Mouse (Mus musculus): ENCODE results near the gene Ints11. TPM values are rescaled to one million over a fixed set of nuclear protein-coding genes. Genes with fewer than 3 reads are reported as not detected.

The Ints11 gene
- polyA plus RNA-seq, 2 experiments = 57.4 to 63.7 TPM

GRCm38 (mm10) chr4:155908751-155909150 lies 39.4 kb downstream of the Ints11 start:
- DNase-seq (ENCODE audit: low spot score) (no peak), ATAC-seq (ENCODE audit: low FRiP score, low read depth) (no peak)
- Histone ChIP-seq H3K4me1 (ENCODE audit: control insufficient read depth, insufficient read depth, low read length) (no peaks in the 10 kb centered on the region), H3K27me3 (ENCODE audit: control insufficient read depth, insufficient read depth, low read length) (no peaks in the 10 kb centered on the region), H3K36me3 (ENCODE audit: control insufficient read depth, insufficient read depth, low read length) (peaks cover 7% of the 10 kb centered on the region; the same call in 1 of the 2 replicates), H3K9me3 (ENCODE audit: control insufficient read depth, low read length) (no peaks in the 10 kb centered on the region), H3K9ac (ENCODE audit: low read depth, low read length, severe bottlenecking) (no peak overlapping the region), H3K4me3 (replicated peaks; ENCODE audit: low read length) (no peak overlapping the region), H3K4me2 (replicated peaks; ENCODE audit: low read depth, low read length, severe bottlenecking) (no peak overlapping the region), H3K27ac (replicated peaks; ENCODE audit: low read depth, low read length) (no peak overlapping the region)
- no peak for TF ChIP-seq POLR2A (IDR thresholded peaks at IDR 0.05; ENCODE audit: borderline replicate concordance, extremely low read depth, insufficient read depth, insufficient read length)
- WGBS = 81% methylated on average over 4 of the region's 4 CpGs

DNA sequence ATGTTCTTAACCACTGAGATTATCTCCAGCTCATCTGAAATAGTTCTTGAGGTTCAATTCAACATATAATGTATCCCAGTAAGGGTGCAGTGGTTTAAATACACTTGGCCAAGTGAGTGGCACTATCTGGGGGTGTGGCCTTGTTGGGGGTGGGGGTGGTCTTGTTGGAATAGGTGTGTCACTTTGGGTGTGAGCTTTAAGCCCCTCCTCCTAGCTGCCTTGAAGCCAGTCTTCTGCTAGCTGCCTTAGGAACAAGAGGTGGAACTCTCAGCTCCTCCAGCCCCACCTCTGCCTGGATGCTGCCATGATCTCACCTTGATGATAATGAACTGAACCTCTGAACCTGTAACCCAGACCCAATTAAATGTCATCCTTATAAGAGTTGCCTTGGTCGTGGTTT lies 62.7 kb downstream of the Ints11 start:
- Histone ChIP-seq H3K27ac (replicated peaks; ENCODE audit: low read depth, low read length) (no peak overlapping the region), H3K4me1 (ENCODE audit: control insufficient read depth, insufficient read depth, low read length) (no peaks in the 10 kb centered on the region), H3K36me3 (ENCODE audit: control insufficient read depth, insufficient read depth, low read length) (no peaks in the 10 kb centered on the region), H3K9me3 (ENCODE audit: control insufficient read depth, low read length) (no peaks in the 10 kb centered on the region), H3K27me3 (ENCODE audit: control insufficient read depth, insufficient read depth, low read length) (no peaks in the 10 kb centered on the region), H3K4me3 (replicated peaks; ENCODE audit: low read length) (no peak overlapping the region), H3K9ac (ENCODE audit: low read depth, low read length, severe bottlenecking) (no peak overlapping the region), H3K4me2 (replicated peaks; ENCODE audit: low read depth, low read length, severe bottlenecking) (no peak overlapping the region)
- 61% methylated on average over 1 of the region's 1 CpGs for WGBS
- no peak for TF ChIP-seq POLR2A (IDR thresholded peaks at IDR 0.05; ENCODE audit: borderline replicate concordance, extremely low read depth, insufficient read depth, insufficient read length)
- ATAC-seq (ENCODE audit: low FRiP score, low read depth) (no peak), DNase-seq (ENCODE audit: low spot score) (no peak)

Small RNA genes lying within 50 kb of the gene (microRNA-seq; reads per million reads assigned to microRNA genes)
- gene Gm22991 = not detected

Other genes with a start within 250 kb of the Ints11 start
- gene Cdk11b, start 244.7 kb upstream of the Ints11 start, polyA plus RNA-seq (2012; rRNA removed) = 45.3 and 65.6 TPM in 2 replicates
- 53.9 and 60.1 TPM in 2 replicates for gene Cdk11b, start 244.7 kb upstream of the Ints11 start, polyA plus RNA-seq (2014; fragmentation: Nextera tagmentation; extraction: Ambion mirVana)
- not detected in 2 replicates for gene Gm10563, start 224.1 kb upstream of the Ints11 start, polyA plus RNA-seq (2012; rRNA removed)
- gene Gm10563, start 224.1 kb upstream of the Ints11 start, polyA plus RNA-seq (2014; fragmentation: Nextera tagmentation; extraction: Ambion mirVana) = not detected in 2 replicates
- 34.7 and 42.7 TPM in 2 replicates for gene Mmp23, start 216.2 kb upstream of the Ints11 start, polyA plus RNA-seq (2012; rRNA removed)
- 17.3 and 19.8 TPM in 2 replicates for gene Mmp23, start 216.2 kb upstream of the Ints11 start, polyA plus RNA-seq (2014; fragmentation: Nextera tagmentation; extraction: Ambion mirVana)
- gene Mib2, start 200.3 kb upstream of the Ints11 start, polyA plus RNA-seq (2012; rRNA removed) = 77.4 and 97.5 TPM in 2 replicates
- gene Mib2, start 200.3 kb upstream of the Ints11 start, polyA plus RNA-seq (2014; fragmentation: Nextera tagmentation; extraction: Ambion mirVana) = 29.5 and 32.1 TPM in 2 replicates
- 31.0 and 46.5 TPM in 2 replicates for gene Fndc10, start 175.2 kb upstream of the Ints11 start, polyA plus RNA-seq (2012; rRNA removed)
- gene Fndc10, start 175.2 kb upstream of the Ints11 start, polyA plus RNA-seq (2014; fragmentation: Nextera tagmentation; extraction: Ambion mirVana) = 8.1 and 9.4 TPM in 2 replicates
- 105 and 115 TPM in 2 replicates for gene Ssu72, start 164.7 kb upstream of the Ints11 start, polyA plus RNA-seq (2012; rRNA removed)
- 131 and 135 TPM in 2 replicates for gene Ssu72, start 164.7 kb upstream of the Ints11 start, polyA plus RNA-seq (2014; fragmentation: Nextera tagmentation; extraction: Ambion mirVana)
- gene Tmem240, start 134.7 kb upstream of the Ints11 start, polyA plus RNA-seq (2012; rRNA removed) = 3.7 and 4.0 TPM in 2 replicates
- 0.88 and 1.1 TPM in 2 replicates for gene Tmem240, start 134.7 kb upstream of the Ints11 start, polyA plus RNA-seq (2014; fragmentation: Nextera tagmentation; extraction: Ambion mirVana)
- 117 and 135 TPM in 2 replicates for gene Atad3a, start 108.5 kb upstream of the Ints11 start, polyA plus RNA-seq (2012; rRNA removed)
- gene Atad3a, start 108.5 kb upstream of the Ints11 start, polyA plus RNA-seq (2014; fragmentation: Nextera tagmentation; extraction: Ambion mirVana) = 84.8 and 85.2 TPM in 2 replicates
- 12.4 and 14.9 TPM in 2 replicates for gene Vwa1, start 94.8 kb upstream of the Ints11 start, polyA plus RNA-seq (2012; rRNA removed)
- 11.9 and 13.9 TPM in 2 replicates for gene Vwa1, start 94.8 kb upstream of the Ints11 start, polyA plus RNA-seq (2014; fragmentation: Nextera tagmentation; extraction: Ambion mirVana)
- gene Tmem88b, start 83.7 kb upstream of the Ints11 start, polyA plus RNA-seq (2012; rRNA removed) = 2.0 and 2.6 TPM in 2 replicates
- 0.48 and 0.67 TPM in 2 replicates for gene Tmem88b, start 83.7 kb upstream of the Ints11 start, polyA plus RNA-seq (2014; fragmentation: Nextera tagmentation; extraction: Ambion mirVana)
- 0.23 TPM in 1 of 2 replicates, not detected in the other for gene Ankrd65, start 79.1 kb upstream of the Ints11 start, polyA plus RNA-seq (2012; rRNA removed)
- gene Ankrd65, start 79.1 kb upstream of the Ints11 start, polyA plus RNA-seq (2014; fragmentation: Nextera tagmentation; extraction: Ambion mirVana) = not detected in 2 replicates
- gene Mrpl20, start 66.7 kb upstream of the Ints11 start, polyA plus RNA-seq (2012; rRNA removed) = 72.2 and 97.5 TPM in 2 replicates
- 199 and 215 TPM in 2 replicates for gene Mrpl20, start 66.7 kb upstream of the Ints11 start, polyA plus RNA-seq (2014; fragmentation: Nextera tagmentation; extraction: Ambion mirVana)
- gene Ccnl2, start 57.1 kb upstream of the Ints11 start, polyA plus RNA-seq (2012; rRNA removed) = 273 and 304 TPM in 2 replicates
- gene Ccnl2, start 57.1 kb upstream of the Ints11 start, polyA plus RNA-seq (2014; fragmentation: Nextera tagmentation; extraction: Ambion mirVana) = 190 and 199 TPM in 2 replicates
- gene Aurkaip1, start 38.3 kb upstream of the Ints11 start, polyA plus RNA-seq (2012; rRNA removed) = 112 and 114 TPM in 2 replicates
- 126 and 129 TPM in 2 replicates for gene Aurkaip1, start 38.3 kb upstream of the Ints11 start, polyA plus RNA-seq (2014; fragmentation: Nextera tagmentation; extraction: Ambion mirVana)
- gene Mxra8, start 29.9 kb upstream of the Ints11 start, polyA plus RNA-seq (2012; rRNA removed) = 218 and 302 TPM in 2 replicates
- 109 and 120 TPM in 2 replicates for gene Mxra8, start 29.9 kb upstream of the Ints11 start, polyA plus RNA-seq (2014; fragmentation: Nextera tagmentation; extraction: Ambion mirVana)
- gene Dvl1, start 22.1 kb upstream of the Ints11 start, polyA plus RNA-seq (2012; rRNA removed) = 92.9 and 131 TPM in 2 replicates
- gene Dvl1, start 22.1 kb upstream of the Ints11 start, polyA plus RNA-seq (2014; fragmentation: Nextera tagmentation; extraction: Ambion mirVana) = 17.4 and 18.8 TPM in 2 replicates
- 0.31 and 0.51 TPM in 2 replicates for gene Tas1r3, start 6.2 kb upstream of the Ints11 start, polyA plus RNA-seq (2012; rRNA removed)
- gene Tas1r3, start 6.2 kb upstream of the Ints11 start, polyA plus RNA-seq (2014; fragmentation: Nextera tagmentation; extraction: Ambion mirVana) = 0.32 and 0.37 TPM in 2 replicates
- gene Cptp, start 106 bp upstream of the Ints11 start, polyA plus RNA-seq (2012; rRNA removed) = 15.0 and 20.5 TPM in 2 replicates
- gene Cptp, start 106 bp upstream of the Ints11 start, polyA plus RNA-seq (2014; fragmentation: Nextera tagmentation; extraction: Ambion mirVana) = 16.3 and 19.2 TPM in 2 replicates
- 95.7 and 125 TPM in 2 replicates for gene Pusl1, start 22.2 kb downstream of the Ints11 start, polyA plus RNA-seq (2012; rRNA removed)
- 54.9 and 57.2 TPM in 2 replicates for gene Pusl1, start 22.2 kb downstream of the Ints11 start, polyA plus RNA-seq (2014; fragmentation: Nextera tagmentation; extraction: Ambion mirVana)
- gene Acap3, start 22.3 kb downstream of the Ints11 start, polyA plus RNA-seq (2012; rRNA removed) = 33.8 and 41.6 TPM in 2 replicates
- gene Acap3, start 22.3 kb downstream of the Ints11 start, polyA plus RNA-seq (2014; fragmentation: Nextera tagmentation; extraction: Ambion mirVana) = 19.8 and 22.6 TPM in 2 replicates
- 106 and 117 TPM in 2 replicates for gene Ube2j2, start 74.3 kb downstream of the Ints11 start, polyA plus RNA-seq (2012; rRNA removed)
- 122 and 126 TPM in 2 replicates for gene Ube2j2, start 74.3 kb downstream of the Ints11 start, polyA plus RNA-seq (2014; fragmentation: Nextera tagmentation; extraction: Ambion mirVana)
- gene C1qtnf12, start 92.8 kb downstream of the Ints11 start, polyA plus RNA-seq (2012; rRNA removed) = 37.0 and 44.3 TPM in 2 replicates
- 52.3 and 56.6 TPM in 2 replicates for gene C1qtnf12, start 92.8 kb downstream of the Ints11 start, polyA plus RNA-seq (2014; fragmentation: Nextera tagmentation; extraction: Ambion mirVana)
- gene B3galt6, start 123.1 kb downstream of the Ints11 start, polyA plus RNA-seq (2012; rRNA removed) = 11.3 and 15.2 TPM in 2 replicates
- gene B3galt6, start 123.1 kb downstream of the Ints11 start, polyA plus RNA-seq (2014; fragmentation: Nextera tagmentation; extraction: Ambion mirVana) = 17.0 and 18.8 TPM in 2 replicates
- gene Sdf4, start 123.3 kb downstream of the Ints11 start, polyA plus RNA-seq (2012; rRNA removed) = 52.4 and 74.5 TPM in 2 replicates
- gene Sdf4, start 123.3 kb downstream of the Ints11 start, polyA plus RNA-seq (2014; fragmentation: Nextera tagmentation; extraction: Ambion mirVana) = 171 TPM in 2 replicates
- 4.8 and 5.8 TPM in 2 replicates for gene Tnfrsf4, start 144.3 kb downstream of the Ints11 start, polyA plus RNA-seq (2012; rRNA removed)
- 0.58 and 0.65 TPM in 2 replicates for gene Tnfrsf4, start 144.3 kb downstream of the Ints11 start, polyA plus RNA-seq (2014; fragmentation: Nextera tagmentation; extraction: Ambion mirVana)
- gene Tnfrsf18, start 156.6 kb downstream of the Ints11 start, polyA plus RNA-seq (2012; rRNA removed) = 1.9 TPM in 2 replicates
- gene Tnfrsf18, start 156.6 kb downstream of the Ints11 start, polyA plus RNA-seq (2014; fragmentation: Nextera tagmentation; extraction: Ambion mirVana) = 3.7 and 4.7 TPM in 2 replicates
- 4.0 and 4.2 TPM in 2 replicates for gene Ttll10, start 189.9 kb downstream of the Ints11 start, polyA plus RNA-seq (2012; rRNA removed)
- gene Ttll10, start 189.9 kb downstream of the Ints11 start, polyA plus RNA-seq (2014; fragmentation: Nextera tagmentation; extraction: Ambion mirVana) = 2.4 and 2.6 TPM in 2 replicates
- gene 9430015G10Rik, start 240.4 kb downstream of the Ints11 start, polyA plus RNA-seq (2012; rRNA removed) = 74.5 and 92.4 TPM in 2 replicates
- 34.4 and 38.3 TPM in 2 replicates for gene 9430015G10Rik, start 240.4 kb downstream of the Ints11 start, polyA plus RNA-seq (2014; fragmentation: Nextera tagmentation; extraction: Ambion mirVana)